Mouse (Mus musculus) neural tube, embryonic 11.5 days (tissue): ENCODE measurements at regions not wholly inside any gene's neighbourhood (a gene's known extent, or its start where the extent isn't known, plus 50 kb on each side); places are given as distances from the start of the nearest gene placed in this dataset.

Experiments used
- ATAC-seq: fragments of 200-750 bp; cut with Nextera tagmentation; 2 replicates; pipeline ENCODE4 v1.8.0; 2017; ENCODE audit warnings: moderate number of reproducible peaks, mild to moderate bottlenecking, moderate TSS enrichment, moderate library complexity; ENCODE audit not compliant: insufficient read depth, low FRiP score, low TSS enrichment
- DNase-seq: peaks from one replicate; pipeline ENCODE4 v3.0.0-alpha.2; 2015; ENCODE audit warnings: low spot score
- H3K27ac ChIP-seq: fragments of 300-500 bp; sonication (generic); 2 replicates; pipeline ENCODE4 v1.5.1; 2014; ENCODE audit warnings: low read depth, mild to moderate bottlenecking, low read length
- H3K27me3 ChIP-seq: fragments of 300-500 bp; sonication (generic); 2 replicates; pipeline ENCODE4 v1.6.1; 2014; ENCODE audit warnings: mild to moderate bottlenecking, low read length, mixed read lengths; ENCODE audit not compliant: control insufficient read depth, insufficient read depth
- H3K36me3 ChIP-seq: fragments of 300-500 bp; sonication (generic); 2 replicates; pipeline ENCODE4 v1.6.1; 2014; ENCODE audit warnings: mild to moderate bottlenecking, low read length, moderate library complexity, mixed read lengths; ENCODE audit not compliant: control insufficient read depth, insufficient read depth
- H3K4me1 ChIP-seq: fragments of 300-500 bp; sonication (generic); 2 replicates; pipeline ENCODE4 v1.6.1; 2014; ENCODE audit warnings: low read length, mixed read lengths; ENCODE audit not compliant: control insufficient read depth, insufficient read depth
- H3K4me2 ChIP-seq: fragments of 300-500 bp; sonication (generic); 2 replicates; pipeline ENCODE4 v1.6.1; 2014; ENCODE audit warnings: low read depth, mild to moderate bottlenecking, moderate library complexity
- H3K4me3 ChIP-seq: fragments of 300-500 bp; sonication (generic); 2 replicates; pipeline ENCODE4 v1.5.1; 2014; ENCODE audit warnings: low read depth, low read length
- H3K9ac ChIP-seq: fragments of 300-500 bp; sonication (generic); 2 replicates; pipeline ENCODE4 v1.6.1; 2014; ENCODE audit warnings: mild to moderate bottlenecking, low read length
- H3K9me3 ChIP-seq: fragments of 300-500 bp; sonication (generic); 2 replicates; pipeline ENCODE4 v1.6.1; 2016; ENCODE audit warnings: low read length; ENCODE audit not compliant: control insufficient read depth
- WGBS: fragments of 180-500 bp; shearing (Covaris S2); extraction: QIAGEN DNeasy Blood & Tissue Kit; methylation state at CpG from one replicate; pipeline ENCODE4 v1.1.7; 2014; 5-methylcytosine and 5-hydroxymethylcytosine counted together

DNA sequence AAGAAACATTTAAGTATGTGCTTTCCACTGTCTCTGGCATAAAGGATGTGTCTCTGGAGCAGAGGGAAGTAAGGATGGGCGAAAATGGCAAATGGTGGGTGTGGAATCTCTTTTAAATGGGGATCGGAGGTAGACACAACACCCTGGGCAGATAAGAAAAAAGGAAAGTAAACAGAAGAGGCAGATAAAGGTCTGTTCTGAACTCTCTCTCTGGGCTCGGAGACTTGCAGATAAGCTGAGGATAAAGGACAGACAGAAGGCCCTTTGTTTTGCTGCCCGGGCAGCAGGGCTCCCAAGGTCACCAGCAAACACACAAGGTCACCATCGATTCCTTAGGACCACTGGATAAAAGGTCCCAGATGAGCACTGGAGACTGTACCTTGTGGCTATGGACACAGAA, 122.7 kb upstream of the Nmnat3 start:
- H3K36me3 ChIP-seq: no peaks in the 10 kb centered on the region
- H3K4me2 ChIP-seq: no peak overlapping the region
- H3K27ac ChIP-seq: no peak overlapping the region
- H3K9ac ChIP-seq: no peak overlapping the region; the same call in 1 of the 2 replicates
- DNase-seq (no peak), ATAC-seq (no peak)
- no peaks in the 10 kb centered on the region for H3K27me3 ChIP-seq
- 26% methylated on average over 5 of the region's 5 CpGs for WGBS
- no peaks in the 10 kb centered on the region for H3K9me3 ChIP-seq
- H3K4me1 ChIP-seq: no peaks in the 10 kb centered on the region
- H3K4me3 ChIP-seq: no peak overlapping the region

DNA sequence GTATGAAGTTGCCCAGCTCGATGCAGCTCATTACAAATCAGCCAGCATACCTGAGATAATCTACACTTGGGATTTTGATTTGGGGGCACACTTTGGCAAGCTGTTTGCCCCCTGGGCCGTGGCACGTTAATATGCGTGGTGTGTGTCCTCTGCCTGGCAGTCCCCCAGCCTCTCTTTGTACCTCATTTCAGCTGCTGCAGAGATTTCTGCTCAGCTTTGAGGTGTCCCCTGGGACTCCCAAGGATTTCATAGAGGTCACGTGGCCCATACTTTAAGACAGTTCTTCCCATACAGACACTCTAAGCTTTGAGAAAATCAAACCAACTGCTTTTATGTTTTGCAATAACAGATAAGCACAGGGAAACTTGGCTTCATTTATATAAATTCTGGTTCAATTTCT, 113.2 kb upstream of the Nmnat3 start:
- ATAC-seq (no peak), DNase-seq (no peak)
- 77% methylated on average over 5 of the region's 5 CpGs for WGBS

DNA sequence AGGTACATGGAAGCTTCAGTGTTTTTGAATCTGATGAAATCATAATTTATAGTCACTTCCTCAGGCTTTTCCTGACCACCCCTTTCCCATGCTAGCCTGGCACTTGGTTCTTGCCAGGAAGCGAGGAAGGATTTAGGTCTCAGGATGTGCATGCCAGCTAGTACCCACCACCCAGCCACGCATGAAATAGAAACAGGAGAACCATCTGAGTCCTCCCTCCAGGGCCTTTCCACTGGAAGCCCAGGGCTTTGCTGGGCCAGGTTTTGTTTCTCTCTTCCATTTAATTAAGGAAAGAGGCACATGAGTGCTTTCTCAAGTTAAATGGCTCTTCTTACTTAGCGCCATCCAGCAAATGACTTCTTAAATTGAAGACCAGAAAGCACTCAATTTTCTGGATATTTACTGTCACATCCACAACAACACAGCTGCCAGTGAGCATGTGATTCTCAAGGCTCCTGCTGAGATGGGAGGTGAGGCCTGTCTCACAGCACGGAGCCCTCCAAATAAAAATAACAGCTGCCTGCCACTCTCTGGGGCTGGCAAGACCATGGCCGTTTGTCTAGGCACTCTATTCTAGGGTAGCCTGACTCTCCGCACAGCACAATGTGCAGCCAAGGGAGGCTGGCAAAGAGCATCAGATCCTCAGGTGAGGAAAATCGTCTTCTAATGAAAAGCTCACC, 110.4 kb upstream of the Nmnat3 start:
- WGBS: 48% methylated on average over 7 of the region's 7 CpGs
- Histone ChIP-seq H3K9me3 (no peaks in the 10 kb centered on the region), H3K27me3 (no peaks in the 10 kb centered on the region), H3K4me2 (no peak overlapping the region), H3K9ac (no peak overlapping the region), H3K36me3 (no peaks in the 10 kb centered on the region), H3K27ac (no peak overlapping the region), H3K4me3 (no peak overlapping the region), H3K4me1 (no peaks in the 10 kb centered on the region)
- no peak for ATAC-seq
- DNase-seq: no peak

More for the DNA sequence above, 113.2 kb upstream of the Nmnat3 start:
- Histone ChIP-seq H3K4me2 (no peak overlapping the region), H3K9me3 (no peaks in the 10 kb centered on the region), H3K4me1 (no peaks in the 10 kb centered on the region), H3K27ac (no peak overlapping the region), H3K36me3 (no peaks in the 10 kb centered on the region), H3K4me3 (no peak overlapping the region), H3K27me3 (no peaks in the 10 kb centered on the region), H3K9ac (no peak overlapping the region)

DNA sequence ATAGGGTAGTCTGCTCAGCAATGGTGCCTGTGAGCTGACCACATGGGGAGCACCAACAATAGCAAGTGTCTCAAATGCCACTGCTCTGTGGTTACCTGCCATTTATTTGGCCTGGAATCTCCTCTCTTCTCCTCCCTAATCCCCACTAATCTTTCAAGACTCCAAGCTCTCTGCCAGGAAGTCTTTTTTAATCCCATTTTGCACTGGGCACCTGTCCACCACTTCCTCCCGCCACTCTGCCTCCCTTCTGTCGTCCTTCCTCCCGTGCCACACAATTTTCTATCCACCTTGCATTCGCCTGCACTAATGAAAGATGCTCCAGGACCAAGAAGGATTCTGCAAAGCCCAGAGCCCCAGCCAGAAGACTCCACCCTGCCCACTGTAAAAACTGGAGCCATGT, 106.5 kb upstream of the Nmnat3 start:
- no peak overlapping the region for H3K27ac ChIP-seq
- no peak overlapping the region for H3K9ac ChIP-seq
- 76% methylated on average over 4 of the region's 4 CpGs for WGBS
- H3K4me3 ChIP-seq: no peak overlapping the region
- H3K27me3 ChIP-seq: no peaks in the 10 kb centered on the region
- ATAC-seq: no peak
- no peaks in the 10 kb centered on the region for H3K36me3 ChIP-seq
- no peak overlapping the region for H3K4me2 ChIP-seq
- H3K4me1 ChIP-seq: no peaks in the 10 kb centered on the region
- no peaks in the 10 kb centered on the region for H3K9me3 ChIP-seq
- DNase-seq: no peak

DNA sequence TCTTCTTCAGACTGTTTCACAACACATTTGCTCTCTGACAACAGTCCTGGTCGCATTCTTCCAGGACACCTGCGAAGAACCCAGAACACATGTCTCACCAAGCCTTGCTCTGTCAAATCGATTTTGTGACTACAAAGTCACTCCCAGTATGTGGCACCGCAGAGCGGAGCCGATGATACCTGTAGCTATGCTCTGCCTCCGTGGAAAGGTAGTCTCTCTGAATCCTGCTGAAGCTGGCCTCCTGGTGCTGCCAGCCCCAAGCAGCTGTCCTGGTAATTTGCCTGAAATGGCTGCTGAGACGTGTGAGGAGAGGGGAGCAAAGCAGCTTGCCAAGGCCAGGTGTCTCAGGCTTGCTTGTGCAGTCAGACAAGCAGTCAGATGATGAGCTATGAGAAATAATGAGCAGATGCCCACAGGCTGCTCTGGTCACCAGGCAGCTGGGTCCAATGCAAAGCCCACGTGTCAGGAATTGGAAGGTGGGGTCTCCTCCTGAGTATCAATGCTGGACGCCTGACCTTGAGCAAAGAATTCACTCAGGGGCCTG, 100.4 kb upstream of the Nmnat3 start:
- H3K27me3 ChIP-seq: no peaks in the 10 kb centered on the region
- no peak for DNase-seq
- WGBS: 78% methylated on average over 10 of the region's 10 CpGs
- H3K36me3 ChIP-seq: no peaks in the 10 kb centered on the region
- H3K27ac ChIP-seq: no peak overlapping the region
- H3K9ac ChIP-seq: no peak overlapping the region
- no peaks in the 10 kb centered on the region for H3K9me3 ChIP-seq
- no peak for ATAC-seq
- no peak overlapping the region for H3K4me2 ChIP-seq
- no peak overlapping the region for H3K4me3 ChIP-seq
- no peaks in the 10 kb centered on the region for H3K4me1 ChIP-seq

DNA sequence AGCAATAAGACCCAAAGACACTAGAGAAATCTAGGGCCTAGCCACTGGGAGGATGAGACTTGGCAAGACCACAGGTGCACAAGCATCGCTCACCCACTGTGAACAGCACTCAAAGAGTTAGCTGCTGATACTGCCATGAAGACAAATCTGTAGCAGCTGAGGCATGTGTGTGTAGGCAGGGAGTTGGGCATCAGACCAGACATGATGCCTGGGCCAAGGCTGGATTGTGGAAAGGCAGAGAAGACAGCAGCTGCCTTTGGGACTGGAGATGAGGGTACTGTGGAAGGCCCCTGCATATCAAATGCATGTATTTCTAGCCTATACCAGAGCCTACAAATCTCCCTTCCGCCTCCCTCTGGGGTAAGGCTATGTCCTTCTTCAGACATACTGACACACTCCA, 92.9 kb upstream of the Nmnat3 start:
- Histone ChIP-seq H3K9ac (no peak overlapping the region), H3K36me3 (no peaks in the 10 kb centered on the region), H3K4me2 (no peak overlapping the region), H3K4me1 (no peaks in the 10 kb centered on the region), H3K4me3 (no peak overlapping the region), H3K9me3 (no peaks in the 10 kb centered on the region), H3K27ac (no peak overlapping the region), H3K27me3 (no peaks in the 10 kb centered on the region)
- DNase-seq (no peak), ATAC-seq (no peak)
- WGBS: 89% methylated on average over 2 of the region's 2 CpGs

DNA sequence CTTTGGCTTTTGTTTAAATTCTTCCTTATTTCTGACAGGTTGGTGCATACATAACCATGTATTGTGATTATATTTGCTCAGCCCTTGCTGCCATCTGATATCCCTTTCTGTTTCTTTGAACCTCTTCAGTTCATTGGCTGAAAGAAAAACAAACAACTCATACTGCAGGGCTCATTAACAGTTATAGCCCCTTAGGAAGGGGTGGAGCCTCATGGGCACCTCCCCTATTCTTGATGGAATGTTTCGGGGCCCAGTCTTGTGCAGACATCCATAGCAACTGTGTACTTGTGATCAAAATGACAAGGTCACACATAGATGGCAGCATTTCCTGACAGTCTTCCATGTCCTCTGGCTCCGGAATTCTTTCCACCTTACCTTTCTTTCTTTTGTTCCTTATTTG, 68.4 kb upstream of the Nmnat3 start:
- Histone ChIP-seq H3K4me1 (no peaks in the 10 kb centered on the region), H3K27ac (no peak overlapping the region), H3K4me2 (no peak overlapping the region), H3K9ac (no peak overlapping the region), H3K9me3 (no peaks in the 10 kb centered on the region), H3K36me3 (no peaks in the 10 kb centered on the region), H3K4me3 (no peak overlapping the region), H3K27me3 (no peaks in the 10 kb centered on the region)
- no peak for DNase-seq
- WGBS: 75% methylated on average over 2 of the region's 2 CpGs
- no peak for ATAC-seq

DNA sequence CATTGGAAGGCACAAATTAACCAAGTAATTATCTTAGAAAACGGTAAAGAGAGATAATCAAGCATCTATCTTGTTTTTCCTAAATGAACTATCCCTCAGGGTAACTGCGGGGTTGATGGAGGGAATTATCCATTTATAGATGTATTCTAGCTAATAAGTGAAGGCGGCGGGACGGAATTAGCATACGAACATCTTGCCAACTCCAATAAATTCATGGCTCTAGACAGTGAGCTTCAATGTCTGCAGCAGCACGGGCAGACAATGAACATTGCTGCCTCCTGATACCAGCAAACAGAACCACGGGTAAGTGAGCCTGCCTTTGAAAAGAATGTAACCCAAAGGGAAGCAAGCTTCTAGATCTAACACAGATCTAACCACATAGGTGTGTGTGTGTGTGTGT, 66.9 kb upstream of the Nmnat3 start:
- no peaks in the 10 kb centered on the region for H3K9me3 ChIP-seq
- no peak overlapping the region for H3K9ac ChIP-seq
- no peaks in the 10 kb centered on the region for H3K27me3 ChIP-seq
- no peak overlapping the region for H3K27ac ChIP-seq
- no peak overlapping the region for H3K4me2 ChIP-seq
- 68% methylated on average over 8 of the region's 8 CpGs for WGBS
- no peaks in the 10 kb centered on the region for H3K36me3 ChIP-seq
- H3K4me3 ChIP-seq: no peak overlapping the region
- no peak for ATAC-seq
- no peak for DNase-seq
- no peaks in the 10 kb centered on the region for H3K4me1 ChIP-seq

DNA sequence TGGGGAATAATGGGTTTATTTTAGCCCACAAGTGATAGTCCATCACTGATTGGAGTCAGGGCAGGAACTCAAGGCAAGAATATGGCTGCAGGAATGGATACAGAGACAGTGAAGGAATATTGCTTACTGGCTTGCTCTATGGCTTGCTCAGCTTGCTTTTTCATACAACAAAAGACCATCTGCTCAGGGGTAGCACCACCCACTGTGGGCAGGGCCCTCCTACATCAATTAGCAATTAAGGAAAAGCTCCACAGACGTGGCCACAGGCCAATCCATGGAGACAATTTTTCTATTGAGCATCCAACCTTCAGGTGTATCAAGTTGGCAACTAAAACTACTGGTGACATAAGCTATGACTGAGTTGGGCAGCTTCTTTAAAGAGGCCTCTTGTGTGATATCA, 65.5 kb upstream of the Nmnat3 start:
- Histone ChIP-seq H3K9me3 (no peaks in the 10 kb centered on the region), H3K27me3 (no peaks in the 10 kb centered on the region), H3K9ac (no peak overlapping the region), H3K4me2 (no peak overlapping the region), H3K4me3 (no peak overlapping the region), H3K27ac (no peak overlapping the region), H3K4me1 (no peaks in the 10 kb centered on the region), H3K36me3 (no peaks in the 10 kb centered on the region)
- DNase-seq (peak; percentile 16), ATAC-seq (no peak)
- 3% methylated on average over 1 of the region's 1 CpGs for WGBS
